Mouse (Mus musculus): ENCODE measurements at regions not wholly inside any gene's neighbourhood (a gene's known extent, or its start where the extent isn't known, plus 50 kb on each side); places are given as distances from the start of the nearest gene placed in this dataset.

DNA sequence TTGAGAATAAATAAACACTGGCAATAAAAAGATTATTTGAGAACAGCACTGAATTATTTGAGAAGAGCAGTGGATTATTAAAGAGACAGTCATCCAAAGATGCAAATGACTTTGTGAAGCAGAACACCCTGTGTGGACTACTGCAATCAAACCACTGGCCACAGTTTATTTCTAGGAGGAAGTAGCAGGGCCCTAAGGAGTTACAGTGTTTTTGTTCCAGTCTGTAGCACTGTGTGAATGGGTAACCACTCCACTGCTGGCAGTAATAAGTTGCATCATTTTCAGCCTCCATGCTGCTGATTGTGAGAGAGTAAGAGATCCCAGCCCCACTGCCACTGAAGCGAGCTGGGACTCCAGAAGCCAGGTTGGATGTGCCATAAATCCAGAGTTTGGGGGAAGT is 1110.9 kb downstream of the Rpia start:
- TF ChIP-seq CTCF (IDR thresholded peaks at IDR 0.05; ENCODE audit: low read depth) (no peak), EP300 (IDR thresholded peaks at IDR 0.05; ENCODE audit: low read depth) (no peak)

All from liver, embryonic 14.5 days (tissue).